Mouse (Mus musculus) adipocyte (in vitro differentiated cells): ENCODE data around the gene Myt1l.

Experiments
- DNase-seq: peaks from one replicate; pipeline ENCODE4 v3.0.0-alpha.2; 2016; ENCODE audit warnings: low spot score

Gene Myt1l

GRCm38 (mm10) chr12:29528031-29528771, at the start of gene Myt1l:
TSS of gene Myt1l (plus strand) at chr12:29528384.
- no peak for DNase-seq

GRCm38 (mm10) chr12:29486424-29487035, 41.7 kb upstream of the Myt1l start:
- no peak for DNase-seq

- no peak for DNase-seq
These were observed 1.9 kb upstream of the Myt1l start for GRCm38 (mm10) chr12:29526236-29526644.

- DNase-seq = no peak
These were observed 979 bp upstream of the Myt1l start for GRCm38 (mm10) chr12:29527048-29527761.

GRCm38 (mm10) chr12:29530241-29530725, 2.1 kb downstream of the Myt1l start:
- DNase-seq = peak; percentile 11

GRCm38 (mm10) chr12:29530823-29531222, 2.6 kb downstream of the Myt1l start:
- no peak for DNase-seq

GRCm38 (mm10) chr12:29533071-29533876, 5.1 kb downstream of the Myt1l start:
- no peak for DNase-seq

- DNase-seq = no peak
These were observed 6.1 kb downstream of the Myt1l start for GRCm38 (mm10) chr12:29534326-29534725.

- no peak for DNase-seq
These were observed 6.6 kb downstream of the Myt1l start for GRCm38 (mm10) chr12:29534761-29535300.

- no peak for DNase-seq
These were observed 9.7 kb downstream of the Myt1l start for GRCm38 (mm10) chr12:29537916-29538315.

- no peak for DNase-seq
These were observed 10.3 kb downstream of the Myt1l start for GRCm38 (mm10) chr12:29538456-29538855.

GRCm38 (mm10) chr12:29539106-29539505, 10.9 kb downstream of the Myt1l start:
- no peak for DNase-seq

- no peak for DNase-seq
These were observed 12.6 kb downstream of the Myt1l start for GRCm38 (mm10) chr12:29540741-29541140.

GRCm38 (mm10) chr12:29546073-29546472, 17.9 kb downstream of the Myt1l start:
- no peak for DNase-seq

- no peak for DNase-seq
These were observed 18.9 kb downstream of the Myt1l start for GRCm38 (mm10) chr12:29547112-29547511.

GRCm38 (mm10) chr12:29547755-29548154, 19.6 kb downstream of the Myt1l start:
- DNase-seq = no peak

GRCm38 (mm10) chr12:29553138-29553537, 25.0 kb downstream of the Myt1l start:
- DNase-seq = no peak

GRCm38 (mm10) chr12:29555718-29556117, 27.5 kb downstream of the Myt1l start:
- DNase-seq = no peak

GRCm38 (mm10) chr12:29556408-29556807, 28.2 kb downstream of the Myt1l start:
- no peak for DNase-seq

GRCm38 (mm10) chr12:29556901-29557300, 28.7 kb downstream of the Myt1l start:
- DNase-seq = no peak

- DNase-seq = no peak
These were observed 31.6 kb downstream of the Myt1l start for GRCm38 (mm10) chr12:29559769-29560168.

- DNase-seq = no peak
These were observed 33.0 kb downstream of the Myt1l start for GRCm38 (mm10) chr12:29561222-29561621.
